Mouse (Mus musculus) myocyte (in vitro differentiated cells): Measurements from ENCODE around the gene Aldh1a7.

Source experiments
- E2F4 ChIP-seq: IDR thresholded peaks from one replicate; pipeline ENCODE4 v1.6.1; 2011; ENCODE audit warnings: mild to moderate bottlenecking, control low read depth, moderate library complexity; ENCODE audit not compliant: insufficient read depth
- MAX ChIP-seq: IDR thresholded peaks from one replicate; pipeline ENCODE4 v1.6.1; 2011; ENCODE audit warnings: low read depth, mild to moderate bottlenecking, control low read depth
- MYOD1 ChIP-seq, 3 experiments: IDR thresholded peaks; one replicate each; pipeline ENCODE4 v1.6.1; 2011; ENCODE audit warnings: control low read depth in 2 of 3, low read depth in 2 of 3, mild to moderate bottlenecking in 2 of 3, moderate library complexity in 1 of 3; ENCODE audit not compliant: insufficient read length in 2 of 3, control insufficient read depth in 1 of 3
- POLR2A ChIP-seq: IDR thresholded peaks from one replicate; pipeline ENCODE4 v1.6.1; 2011; ENCODE audit warnings: low read depth, mild to moderate bottlenecking, control low read depth, moderate library complexity; ENCODE audit not compliant: insufficient read length
- POLR2AphosphoS2 ChIP-seq: IDR thresholded peaks from one replicate; pipeline ENCODE4 v1.6.1; 2011; ENCODE audit warnings: low read depth, control low read depth; ENCODE audit not compliant: insufficient read length
- REST ChIP-seq: IDR thresholded peaks from one replicate; pipeline ENCODE4 v1.6.1; 2011; ENCODE audit warnings: mild to moderate bottlenecking, control low read depth, moderate library complexity; ENCODE audit not compliant: insufficient read depth, insufficient read length
- USF1 ChIP-seq: IDR thresholded peaks from one replicate; pipeline ENCODE4 v1.6.1; 2011; ENCODE audit warnings: low read depth, mild to moderate bottlenecking, control low read depth, moderate library complexity

GRCm38 (mm10) chr19:20653082-20653676 is 74.2 kb downstream of the Aldh1a7 start:
- TF ChIP-seq POLR2A (no peak), USF1 (no peak), E2F4 (no peak), REST (no peak), MYOD1 (IDR thresholded peaks at IDR 0.05; ENCODE audit: control insufficient read depth in 1 of 3, insufficient read length in 2 of 3, low read depth in 2 of 3) (no peak), MAX (no peak), POLR2AphosphoS2 (no peak)
